Mouse (Mus musculus): Measurements from ENCODE around the gene Galnt12.

- TF ChIP-seq POLR2A (IDR thresholded peaks at IDR 0.05; ENCODE audit: borderline replicate concordance, insufficient read depth, low read length) = no peak
- TF ChIP-seq CTCF (IDR thresholded peaks at IDR 0.05; ENCODE audit: borderline replicate concordance, insufficient read depth, low read depth, low read length) = no peak
Measured at GRCm38 (mm10) chr4:47057510-47058325, 34.0 kb upstream of the Galnt12 start.
